Mouse (Mus musculus) lung, postnatal 4 days (tissue): ENCODE results near the gene Lmx1b.

ENCODE experiments used
- DNase-seq, 2 experiments: peaks; one replicate each; pipeline ENCODE4 v3.0.0; 2021

Lmx1b gene

DNA sequence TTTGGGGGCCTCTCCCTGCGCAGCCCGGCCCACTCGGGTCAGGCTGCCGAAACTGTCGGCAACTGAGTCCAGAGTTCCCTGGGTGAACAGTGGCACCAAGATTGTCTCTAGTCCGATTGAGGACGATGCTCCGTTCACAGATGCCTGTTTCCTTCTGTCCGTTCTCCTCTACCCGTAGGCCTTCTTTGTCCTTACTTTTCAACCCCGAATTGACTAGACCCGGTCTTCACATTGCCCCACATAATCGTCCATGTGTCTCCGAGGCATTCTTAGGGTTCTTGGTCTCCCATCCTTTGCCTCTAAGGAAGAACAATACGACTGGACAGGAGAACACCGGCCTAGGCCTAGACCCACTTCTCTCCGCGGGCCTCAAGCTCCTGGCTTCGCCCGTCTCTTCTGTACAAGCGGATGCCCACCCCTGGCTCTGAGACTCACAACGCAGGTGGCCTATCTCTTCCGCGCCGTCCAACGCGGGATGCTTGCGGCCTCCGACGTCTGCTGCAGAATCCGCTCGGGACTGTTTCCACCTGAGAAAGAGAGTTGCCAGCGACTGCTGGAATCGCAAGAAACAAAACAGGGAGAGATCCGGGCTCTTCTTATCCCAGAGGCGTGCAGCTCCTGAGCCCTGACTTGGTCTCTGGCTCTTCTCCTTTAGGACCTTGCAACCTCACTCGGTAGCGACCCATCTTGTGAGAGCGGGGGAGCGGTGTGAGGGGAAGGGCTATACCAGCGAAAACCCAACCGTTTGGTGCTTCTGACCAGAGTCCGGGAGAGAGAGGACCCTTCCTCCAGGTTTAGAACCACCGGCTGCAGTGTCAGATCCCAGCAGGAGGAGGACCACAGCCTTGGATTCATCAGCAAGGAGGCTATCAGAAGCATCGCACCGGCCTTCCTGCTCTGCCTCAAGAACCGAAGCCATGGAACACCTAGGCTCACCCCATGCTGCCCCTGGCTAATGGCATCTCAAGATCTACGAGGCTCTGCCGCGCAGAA, 3.7 kb upstream of the Lmx1b start:
- no peak for DNase-seq

DNA sequence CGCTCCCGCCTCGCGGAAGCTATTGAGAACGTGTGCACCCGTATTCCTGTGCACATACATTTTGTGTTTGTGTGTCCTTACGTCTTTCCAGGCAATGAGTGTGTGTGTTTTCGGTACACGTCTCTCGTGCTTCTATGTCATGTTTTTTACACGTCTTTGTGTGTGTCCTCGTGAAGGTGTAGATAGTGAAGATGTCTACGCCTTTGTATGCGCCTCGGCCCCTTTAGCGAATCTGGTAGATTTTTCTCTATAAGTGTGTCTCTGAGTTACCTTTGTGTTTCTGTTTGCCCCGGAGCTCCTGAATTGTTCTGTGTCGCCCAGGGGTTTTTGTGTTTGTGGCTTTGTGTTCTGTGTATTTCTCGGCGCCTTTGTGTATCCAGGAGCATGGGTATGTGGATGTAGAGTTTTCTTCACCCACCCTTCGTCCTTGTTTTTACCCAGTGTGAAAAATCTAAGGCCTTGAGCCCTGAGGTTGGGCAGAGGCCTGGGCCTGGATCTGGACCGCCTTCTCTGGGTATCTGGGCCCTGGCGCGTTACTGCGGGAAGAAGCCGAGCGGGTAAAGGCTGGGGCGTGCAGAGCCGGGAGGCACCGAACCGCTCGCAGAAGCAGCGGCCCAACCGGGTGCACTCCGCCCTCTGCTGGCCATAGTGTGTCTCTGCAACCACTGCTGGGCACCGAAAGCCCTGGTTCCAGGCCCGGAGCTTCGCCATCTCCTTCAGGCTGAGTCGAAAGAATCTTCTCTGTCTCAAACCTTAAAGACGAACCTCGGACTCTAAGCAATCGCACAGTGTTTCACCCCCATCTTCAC, 2.5 kb upstream of the Lmx1b start:
- DNase-seq, result peak; percentile 77 to 83

DNA sequence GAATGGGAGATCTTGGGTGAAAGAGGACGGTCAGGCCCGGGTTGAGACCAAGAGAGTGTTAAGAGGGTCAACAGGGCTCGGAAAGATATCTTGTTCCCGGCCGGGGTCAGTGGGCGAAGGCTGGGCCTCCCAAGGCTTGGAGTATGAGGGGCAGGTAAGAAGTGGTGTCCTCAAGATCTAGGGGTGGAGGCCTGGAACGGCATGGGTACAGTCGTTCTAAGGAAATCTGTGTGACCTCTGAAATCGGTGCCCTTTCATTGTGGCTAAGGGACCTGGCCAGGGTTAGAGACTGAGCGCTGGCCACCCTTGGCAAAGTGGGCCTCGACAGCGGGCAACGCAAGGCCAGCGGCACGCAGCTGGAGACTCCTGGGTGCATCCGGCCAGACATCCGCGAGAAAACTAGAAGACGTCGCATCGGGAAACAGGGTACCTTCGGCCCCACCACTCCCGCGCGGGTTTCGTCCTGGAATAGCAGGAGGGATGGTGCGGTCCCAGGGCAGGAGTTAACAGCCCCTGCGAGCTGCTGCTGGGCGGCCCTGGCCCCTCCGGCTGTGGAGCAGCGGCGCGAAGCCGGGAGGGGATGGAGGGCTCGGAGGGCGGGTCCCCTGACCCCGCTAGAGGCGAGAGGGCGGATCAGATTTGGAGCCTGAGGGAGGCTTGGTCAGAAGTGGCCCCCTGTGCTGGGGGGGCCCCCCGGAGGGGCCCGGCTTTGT, 1.7 kb upstream of the Lmx1b start:
- no peak for DNase-seq

DNA sequence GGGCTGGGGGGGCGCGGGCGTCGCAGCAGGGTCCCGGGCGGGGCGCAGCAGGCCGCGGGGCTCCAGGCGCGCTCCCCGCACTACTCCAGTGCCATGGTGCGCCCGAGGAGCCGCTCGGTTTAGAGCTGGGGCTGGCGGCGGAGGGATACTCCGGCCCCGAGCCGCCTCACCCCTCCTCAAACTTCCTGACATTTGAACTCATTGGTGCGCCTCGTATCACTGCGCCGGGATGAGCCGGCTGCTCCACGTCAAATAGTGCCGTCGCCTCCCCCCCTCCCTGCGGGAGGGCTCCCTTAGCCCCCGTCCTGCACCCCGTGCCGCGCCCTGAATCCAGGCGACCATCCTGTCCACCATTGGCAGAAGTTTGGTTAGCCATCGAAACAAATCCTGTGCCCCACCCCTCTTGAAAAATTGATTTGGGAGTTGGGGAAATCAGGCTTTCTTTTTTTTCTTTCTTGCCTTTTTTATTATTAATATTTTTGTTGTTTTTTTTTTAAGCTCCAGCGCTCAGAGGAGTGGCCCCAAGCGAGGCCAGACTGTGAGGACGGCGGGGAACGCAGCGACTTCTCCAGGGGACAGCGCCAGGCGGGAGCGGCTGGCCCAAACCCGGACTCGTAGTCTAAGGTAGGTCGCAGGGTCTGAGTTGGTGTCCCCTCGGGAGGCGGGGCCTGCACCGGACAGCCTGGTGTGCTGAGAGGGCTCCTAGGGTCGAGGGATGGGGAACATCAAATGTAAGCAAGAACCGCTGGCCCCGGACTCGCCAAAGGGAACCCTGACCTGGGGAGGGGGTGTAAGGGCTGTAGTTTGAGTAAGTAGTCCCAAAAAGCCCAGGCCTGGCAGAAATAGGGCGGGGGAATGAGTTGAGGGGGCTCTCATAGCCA, 907 bp upstream of the Lmx1b start:
- peak; percentile 43 to 67 for DNase-seq

DNA sequence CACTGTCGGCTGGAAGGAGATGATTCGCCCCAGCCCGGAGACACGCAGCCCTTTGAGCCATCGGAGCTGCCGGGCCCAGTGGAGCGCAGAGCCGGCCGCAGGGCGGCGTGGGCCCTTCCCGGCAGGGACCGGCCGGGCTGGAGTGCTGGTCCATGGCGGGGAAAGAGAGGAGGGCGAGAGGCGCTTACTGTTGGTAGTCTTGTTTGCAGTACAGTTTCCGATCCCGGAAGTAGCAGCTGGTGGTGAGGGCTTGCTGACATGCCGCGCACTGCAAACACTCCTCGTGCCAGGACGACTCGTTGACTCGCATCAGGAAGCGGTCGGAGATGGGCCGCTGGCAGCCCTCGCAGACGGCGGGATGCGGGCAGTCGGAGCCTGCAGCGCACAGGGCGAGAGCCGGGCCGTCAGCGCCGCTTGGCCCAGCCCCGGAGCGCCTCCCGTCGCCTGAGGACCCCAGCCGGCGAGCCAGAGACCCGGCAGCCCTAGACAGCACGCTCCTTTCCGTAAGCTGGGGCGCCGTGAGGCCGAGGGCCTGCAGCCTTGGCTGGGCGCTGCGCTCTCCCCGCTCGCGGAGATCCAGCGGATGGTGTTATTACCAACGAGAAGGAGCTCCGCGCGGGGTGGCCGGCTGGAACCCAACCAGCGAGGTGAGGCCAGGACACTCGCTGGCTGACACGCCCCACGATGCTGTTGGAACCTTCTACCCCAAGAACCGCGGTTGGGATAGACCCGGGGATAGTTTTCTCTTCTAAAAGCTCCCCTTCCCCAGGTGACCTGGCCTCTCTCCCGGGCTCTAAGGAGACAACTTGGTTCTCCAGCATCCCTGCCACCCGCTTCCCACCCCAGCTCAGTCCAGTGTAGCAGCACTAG, 775 bp downstream of the Lmx1b start:
- peak; percentile 45 to 58 for DNase-seq

DNA sequence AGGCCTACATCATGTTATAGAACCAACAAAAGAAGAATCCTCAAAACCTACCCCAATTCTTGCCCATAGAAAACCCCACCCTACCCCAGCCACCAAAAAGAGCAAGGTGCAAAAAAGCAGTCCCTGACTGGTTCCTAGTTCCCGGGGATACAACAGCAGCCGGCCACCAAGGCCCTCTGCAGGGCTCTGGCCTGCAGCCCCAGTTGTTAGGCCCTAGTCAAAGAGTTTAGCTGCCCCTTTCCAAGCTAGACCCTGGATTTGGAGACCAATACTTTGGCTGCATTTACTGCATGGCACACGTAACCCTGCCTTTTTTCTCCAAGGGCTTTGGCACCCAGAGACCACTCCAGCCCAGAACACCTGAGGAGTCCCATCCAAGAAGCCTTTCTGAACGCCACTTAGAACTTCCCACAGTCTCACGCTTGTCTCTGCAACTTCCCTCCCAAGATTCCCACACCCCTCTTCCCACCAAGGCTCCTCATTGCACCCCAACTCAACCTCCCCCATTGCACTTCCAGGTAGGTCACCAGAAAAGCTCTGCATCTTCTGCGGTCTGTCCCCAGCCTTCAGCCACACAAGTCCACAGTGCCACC, 2.1 kb downstream of the Lmx1b start:
- no peak for DNase-seq

DNA sequence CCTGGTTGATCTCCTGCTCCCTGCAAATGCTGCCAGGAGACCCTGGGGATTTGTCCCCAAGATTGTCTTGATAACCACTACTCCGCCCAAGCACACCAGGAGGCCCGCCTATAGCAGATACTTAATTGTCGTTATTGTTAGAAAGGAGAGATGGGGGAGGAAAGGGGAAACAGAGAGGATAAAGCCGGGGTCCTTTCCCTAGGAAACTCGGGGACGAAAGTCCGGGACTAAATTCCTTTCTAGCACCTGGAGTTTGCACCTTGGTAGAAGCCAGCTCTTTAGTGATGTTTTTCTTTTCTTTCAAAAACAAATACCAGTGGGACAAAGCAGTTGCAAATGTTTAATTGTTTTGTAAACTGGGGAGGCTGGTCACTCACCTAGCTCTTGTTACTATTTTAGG, 3.0 kb downstream of the Lmx1b start:
- no peak for DNase-seq

DNA sequence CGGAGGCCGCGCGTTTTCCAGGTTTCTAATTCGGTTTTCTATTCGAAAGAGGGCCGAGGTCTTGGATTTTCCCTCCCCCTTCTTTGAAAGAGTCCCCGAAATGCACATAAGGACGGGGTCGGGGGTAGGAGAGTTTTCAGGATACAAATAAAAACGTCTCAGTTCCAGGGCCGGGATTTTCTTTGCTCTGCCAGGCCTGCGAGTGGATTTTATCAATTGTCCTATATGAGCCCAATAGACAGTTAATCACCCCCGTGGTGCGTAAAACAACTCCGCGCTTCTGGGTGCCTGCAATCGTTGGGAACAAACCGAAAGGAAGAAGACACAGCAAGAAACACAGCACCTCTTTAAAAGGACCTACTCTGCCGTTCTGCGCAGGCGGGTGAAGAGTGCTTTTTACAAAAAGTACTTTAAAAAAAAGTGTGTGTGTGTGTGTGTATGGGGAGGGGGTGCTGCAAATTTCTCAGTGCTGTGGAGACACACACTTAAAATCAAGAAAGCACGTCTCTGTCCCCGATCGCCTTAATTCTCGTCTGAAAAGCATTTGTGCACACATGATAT, 3.6 kb downstream of the Lmx1b start:
- no peak for DNase-seq

DNA sequence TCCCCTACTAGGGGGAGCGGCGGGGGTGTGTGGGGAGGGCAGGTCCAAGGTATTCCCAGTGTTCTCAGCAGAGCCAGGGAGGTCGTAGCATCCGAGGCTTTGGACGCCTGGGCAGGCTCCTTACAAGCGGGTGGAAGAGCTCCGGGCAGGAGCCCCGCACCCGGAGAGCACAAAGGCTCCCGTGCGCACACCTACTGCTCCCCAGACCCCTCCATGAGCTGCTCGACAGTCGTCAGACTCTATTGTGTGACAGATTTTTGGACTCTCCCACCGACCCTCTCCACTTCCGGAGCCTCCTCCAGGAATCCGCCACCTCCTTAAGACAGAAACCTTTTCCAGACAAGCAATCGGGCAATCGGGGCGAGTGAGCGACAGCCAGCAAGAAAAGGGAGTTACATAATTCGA, 4.2 kb downstream of the Lmx1b start:
- DNase-seq, result no peak

DNA sequence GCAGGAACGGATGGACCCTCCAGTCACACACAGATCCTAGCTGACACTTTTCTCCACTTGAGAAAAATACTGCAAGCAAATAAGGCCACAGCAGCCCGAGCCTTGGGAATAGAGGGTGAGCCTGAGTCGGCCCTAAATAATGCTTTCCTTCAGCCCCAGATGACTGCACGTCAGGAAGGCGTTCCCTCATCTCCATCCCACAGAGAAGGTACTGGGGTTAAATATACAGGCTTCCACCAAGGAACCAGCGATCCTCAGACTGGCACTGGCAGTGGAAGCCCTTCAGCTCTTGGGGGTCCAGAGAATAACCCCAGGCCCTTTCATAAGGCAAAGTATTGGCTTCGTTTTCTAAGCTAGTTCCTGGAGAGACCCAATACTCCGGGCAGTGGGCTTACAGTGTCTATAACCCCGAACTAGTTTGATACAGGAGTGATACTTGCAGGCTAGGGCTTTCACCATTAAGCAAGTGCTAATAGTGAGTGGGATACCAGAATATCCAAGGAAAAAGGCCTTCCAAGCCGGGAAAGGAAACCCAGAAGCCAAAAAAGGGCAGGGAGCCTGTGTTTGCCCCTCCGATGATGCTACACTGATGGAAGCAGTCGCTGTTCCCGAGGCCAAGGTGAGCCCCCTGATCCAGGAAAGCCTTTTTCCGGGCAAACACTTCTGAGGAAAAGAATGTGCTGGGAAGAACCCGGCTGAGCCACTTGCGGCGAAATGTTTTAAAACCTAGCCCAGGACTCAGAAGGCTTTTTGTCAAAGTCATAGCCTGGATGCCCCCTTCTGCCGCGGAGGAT, 4.8 kb downstream of the Lmx1b start:
- DNase-seq, result no peak

DNA sequence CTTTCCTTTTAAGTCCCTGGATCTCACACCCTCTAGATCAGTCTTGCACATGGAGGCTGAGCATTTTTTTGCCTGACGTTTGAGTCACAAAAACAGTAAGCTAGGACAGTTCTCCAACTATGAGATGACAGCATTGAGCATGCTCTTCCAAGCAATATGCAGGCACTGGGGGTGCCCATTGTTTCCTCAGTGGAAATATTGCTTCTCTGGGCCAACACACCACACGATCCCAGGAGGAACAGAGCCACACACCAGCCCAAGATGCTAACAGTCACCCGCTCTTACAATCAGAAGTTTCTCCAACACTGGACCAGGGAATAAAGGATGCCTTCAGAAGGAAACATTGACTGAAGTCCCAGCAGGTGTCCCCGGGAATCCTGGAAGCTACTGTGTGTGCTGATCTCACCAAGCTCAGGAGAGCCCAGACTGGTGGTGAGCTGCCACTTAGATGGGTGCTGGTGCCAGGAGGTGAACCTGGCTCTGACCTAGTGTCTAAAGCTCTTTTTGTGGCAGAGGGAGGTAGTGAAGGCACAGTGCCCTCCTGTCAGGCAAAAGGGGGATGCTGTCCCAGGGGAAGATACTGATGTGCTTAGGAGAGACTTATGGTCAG, 5.7 kb downstream of the Lmx1b start:
- no peak for DNase-seq

DNA sequence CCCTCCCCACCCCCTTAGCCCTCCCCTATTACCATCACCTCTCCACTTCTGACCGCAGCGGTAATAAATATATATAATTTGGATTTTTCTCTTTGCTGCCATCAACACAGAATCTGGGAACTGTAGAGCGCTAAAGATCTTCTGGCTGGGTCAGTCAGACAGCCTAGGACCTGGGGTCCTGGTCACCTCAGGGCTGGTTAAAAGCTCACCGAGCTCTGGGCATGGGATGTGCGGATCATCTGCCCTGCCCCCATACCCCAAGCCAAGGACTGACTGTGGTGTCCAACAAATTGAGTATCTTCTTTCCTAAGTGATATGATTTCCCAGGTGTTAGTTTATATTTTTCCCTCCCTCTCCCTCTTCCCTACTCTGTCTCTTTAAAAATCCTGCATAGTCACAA, 6.4 kb downstream of the Lmx1b start:
- no peak for DNase-seq

DNA sequence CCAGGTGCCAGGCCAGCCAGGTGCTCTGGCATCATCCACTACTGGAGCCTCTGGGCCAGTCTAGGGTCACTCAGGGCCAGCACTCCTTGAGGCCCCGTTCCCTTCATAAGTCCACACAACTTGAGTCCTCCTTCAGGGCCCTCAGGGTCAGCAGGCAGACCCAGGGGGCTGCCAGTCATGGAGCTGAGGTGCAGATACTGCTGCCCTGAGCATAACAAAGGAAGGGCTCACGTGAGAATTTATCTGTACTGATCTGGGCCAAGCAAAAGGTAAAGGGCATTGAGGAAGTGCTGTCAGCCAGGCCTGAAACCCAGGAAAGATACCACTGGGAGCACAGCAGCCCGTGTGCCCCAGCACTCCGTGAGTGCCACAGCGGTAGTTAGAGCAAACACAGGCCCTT, 7.1 kb downstream of the Lmx1b start:
- no peak for DNase-seq

DNA sequence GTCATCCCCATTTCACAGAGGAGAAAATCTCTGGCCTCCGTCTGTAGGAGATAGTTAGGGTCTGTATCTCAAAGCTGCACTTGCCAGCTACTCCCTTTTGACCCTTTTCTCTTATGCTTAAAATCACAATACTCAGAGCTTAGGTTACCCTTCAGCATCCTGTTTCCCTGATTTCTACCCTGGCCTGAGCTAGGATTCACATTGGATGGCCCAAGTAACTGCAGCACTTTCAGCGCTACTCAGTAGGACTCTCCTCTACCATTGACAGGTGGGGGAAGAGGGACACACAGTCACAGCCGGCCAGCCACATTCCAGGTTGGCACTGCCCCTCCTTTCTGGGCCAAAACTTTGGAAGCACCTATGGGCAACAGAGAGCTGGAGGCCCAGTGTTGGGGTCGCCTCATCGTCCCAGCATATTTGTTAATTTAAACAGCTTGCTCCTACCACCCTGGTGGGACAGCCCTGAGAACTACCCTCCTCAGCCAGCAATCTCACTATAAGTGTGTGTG, 7.7 kb downstream of the Lmx1b start:
- DNase-seq, result no peak

DNA sequence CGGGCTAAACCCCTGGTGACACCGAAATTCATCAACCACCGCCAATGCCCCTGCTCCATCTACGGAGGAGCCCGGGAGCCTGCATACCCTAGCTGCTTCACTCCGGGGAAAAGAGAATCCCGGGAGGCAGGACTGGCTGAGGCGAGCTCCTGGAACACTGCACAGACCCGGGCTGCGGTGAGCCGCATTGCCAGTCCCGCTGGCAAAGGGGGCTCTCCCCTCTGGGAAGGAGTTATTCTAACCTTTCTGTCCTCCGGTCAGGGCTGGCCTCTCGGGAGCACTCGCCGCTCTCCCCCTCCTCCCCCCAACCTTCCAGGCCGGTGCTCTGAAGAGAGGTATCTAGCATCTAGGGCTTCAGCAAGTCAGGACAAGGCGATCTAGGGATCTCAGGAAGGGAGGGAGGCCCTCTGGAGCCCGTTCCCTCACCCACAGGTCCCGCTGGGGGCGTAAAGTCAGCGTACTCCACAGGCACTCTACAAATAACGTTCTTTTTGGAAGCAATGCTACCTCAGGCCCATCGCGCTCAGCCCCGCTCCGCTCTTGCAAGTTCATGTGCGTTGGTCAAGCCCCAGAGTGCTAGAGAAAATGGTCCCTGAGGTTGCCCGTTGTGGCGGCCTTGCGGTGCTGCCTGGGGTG, 8.5 kb downstream of the Lmx1b start:
- DNase-seq, result no peak

DNA sequence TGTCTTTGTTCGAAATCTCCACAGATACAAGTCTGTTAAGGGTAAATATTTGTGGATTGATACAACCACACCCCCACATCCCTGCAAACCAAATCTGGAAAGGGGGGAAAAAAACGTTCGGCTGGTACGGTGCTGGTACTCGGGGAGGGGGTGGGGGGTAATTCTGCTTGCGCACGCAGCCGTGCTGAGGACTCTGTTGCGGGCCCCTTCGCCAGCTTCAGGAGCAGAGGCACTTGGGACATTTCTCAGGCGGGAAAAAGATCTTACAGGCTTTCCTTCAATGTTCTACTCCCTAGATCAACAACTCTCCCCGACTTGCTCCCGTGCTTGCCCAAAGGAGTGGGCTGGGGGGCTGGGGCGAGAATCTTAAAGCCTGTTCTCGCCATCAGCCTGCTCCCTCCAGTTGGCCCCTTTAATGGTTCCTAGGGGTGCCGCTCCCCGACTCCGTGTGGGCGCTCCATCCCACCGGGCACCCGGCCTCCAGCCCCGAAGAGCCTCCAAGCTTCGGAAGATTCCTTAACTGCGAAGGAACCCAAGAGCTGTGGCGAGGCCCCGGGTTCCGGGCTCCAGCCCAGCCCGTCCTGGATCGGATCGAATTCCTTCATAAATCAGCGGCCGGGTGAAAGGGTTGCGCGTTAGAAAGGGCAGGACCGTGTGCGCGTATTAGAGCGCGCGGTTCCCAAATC, 9.1 kb downstream of the Lmx1b start:
- no peak for DNase-seq
